Mouse (Mus musculus) heart, embryonic 12.5 days (tissue): Measurements from ENCODE around the gene Tsr3. TPM values are rescaled to one million over a fixed set of nuclear protein-coding genes. Genes with fewer than 3 reads are reported as not detected.

Experiments
- microRNA-seq: library from miRNA; unstranded; fragments of <30 nt; microRNA quantifications from one replicate; pipeline ENCODE4, GENCODE M21; 2017
- polyA plus RNA-seq: library from polyadenylated mRNA; unstranded; fragments of >200 nt; fragmentation: Nextera tagmentation; extraction: Ambion mirVana; gene quantifications from 2 replicates; pipeline ENCODE4 v1.2.1, GENCODE M21; 2016

The Tsr3 gene
- polyA plus RNA-seq, 1 experiment from 2014 or later, result 34.1 TPM

Small RNA genes within 50 kb of the gene (microRNA-seq; reads per million reads assigned to microRNA genes)
- not detected for gene Mir3547

Other genes starting within 250 kb of the Tsr3 start
- gene Cramp1l, start 224.4 kb upstream of the Tsr3 start, polyA plus RNA-seq, result 8.5 and 10.1 TPM in 2 replicates
- 14.4 and 14.8 TPM in 2 replicates for gene Ift140, start 224.1 kb upstream of the Tsr3 start, polyA plus RNA-seq
- 16.3 and 20.4 TPM in 2 replicates for gene Tmem204, start 156.6 kb upstream of the Tsr3 start, polyA plus RNA-seq
- 23.5 and 30.7 TPM in 2 replicates for gene Telo2, start 124.2 kb upstream of the Tsr3 start, polyA plus RNA-seq
- 0.27 TPM in 1 of 2 replicates, not detected in the other for gene Ptx4, start 119.4 kb upstream of the Tsr3 start, polyA plus RNA-seq
- gene Clcn7, start 106.8 kb upstream of the Tsr3 start, polyA plus RNA-seq, result 19.5 and 21.1 TPM in 2 replicates
- gene Ccdc154, start 77.7 kb upstream of the Tsr3 start, polyA plus RNA-seq, result not detected in 2 replicates
- not detected in 2 replicates for gene Gm38655, start 64.7 kb upstream of the Tsr3 start, polyA plus RNA-seq
- gene BC003965, start 55.6 kb upstream of the Tsr3 start, polyA plus RNA-seq, result 25.1 and 25.9 TPM in 2 replicates
- gene Unkl, start 51.8 kb upstream of the Tsr3 start, polyA plus RNA-seq, result 5.1 and 6.3 TPM in 2 replicates
- 25.0 TPM in 2 replicates for gene Gnptg, start within 50 bp of the Tsr3 start, polyA plus RNA-seq
- 0.18 and 0.42 TPM in 2 replicates for gene Baiap3, start 16.2 kb downstream of the Tsr3 start, polyA plus RNA-seq
- 459 and 468 TPM in 2 replicates for gene Ube2i, start 34.5 kb downstream of the Tsr3 start, polyA plus RNA-seq
- not detected in 2 replicates for gene Prss34, start 58.2 kb downstream of the Tsr3 start, polyA plus RNA-seq
- gene Prss28, start 68.5 kb downstream of the Tsr3 start, polyA plus RNA-seq, result not detected in 2 replicates
- gene Prss29, start 78.5 kb downstream of the Tsr3 start, polyA plus RNA-seq, result not detected in 2 replicates
- not detected in 2 replicates for gene Tpsab1, start 105.4 kb downstream of the Tsr3 start, polyA plus RNA-seq
- not detected in 2 replicates for gene Tpsb2, start 126.1 kb downstream of the Tsr3 start, polyA plus RNA-seq
- not detected in 2 replicates for gene Tpsg1, start 129.1 kb downstream of the Tsr3 start, polyA plus RNA-seq
- 13.5 and 16.3 TPM in 2 replicates for gene Cacna1h, start 193.6 kb downstream of the Tsr3 start, polyA plus RNA-seq
- 0.45 and 0.54 TPM in 2 replicates for gene Tekt4, start 214.4 kb downstream of the Tsr3 start, polyA plus RNA-seq